Mouse (Mus musculus): ENCODE data around the gene Cep70. TPM values are rescaled to one million over a fixed set of nuclear protein-coding genes. Genes with fewer than 3 reads are reported as not detected.

Gene Cep70
- polyA plus RNA-seq, 1 experiment from 2014 or later = 14.8 TPM

DNA sequence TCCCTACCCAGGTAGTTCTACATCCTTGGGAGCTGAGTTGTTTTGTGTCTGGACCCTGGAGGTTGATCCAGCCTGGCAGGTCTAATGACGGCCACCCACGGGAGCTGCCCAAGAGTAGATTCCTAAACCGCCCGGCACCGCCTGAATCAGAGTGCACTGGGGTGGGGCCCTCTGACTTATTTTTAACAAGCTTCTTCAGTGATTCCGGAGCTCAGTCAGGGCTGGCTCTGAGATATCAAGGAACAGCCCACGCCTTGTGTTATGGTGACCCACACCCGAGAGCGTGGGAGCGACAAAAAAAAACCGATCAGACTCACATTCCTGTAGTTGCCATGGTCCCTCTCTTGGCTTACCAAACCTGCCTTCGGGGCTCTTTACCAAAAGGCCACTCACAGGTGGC is 97.0 kb downstream of the Cep70 start:
- Histone ChIP-seq H3K4me3 (ENCODE audit: low read depth, low read length) (no peak overlapping the region), H3K27me3 (ENCODE audit: insufficient read depth, low read length) (no peaks in the 10 kb centered on the region), H3K36me3 (replicated peaks; ENCODE audit: insufficient read depth, low read length) (no peaks in the 10 kb centered on the region), H3K9me3 (ENCODE audit: low read length) (no peaks in the 10 kb centered on the region), H3K9ac (replicated peaks) (no peak overlapping the region), H3K27ac (ENCODE audit: low read depth) (no peak overlapping the region), H3K4me2 (ENCODE audit: low read depth, low read length) (no peak overlapping the region), H3K4me1 (ENCODE audit: insufficient read depth) (no peaks in the 10 kb centered on the region)
- TF ChIP-seq EP300 (IDR thresholded peaks at IDR 0.05; ENCODE audit: low read depth) = no peak
- no peak for TF ChIP-seq CTCF (IDR thresholded peaks at IDR 0.05; ENCODE audit: low read depth)
- DNase-seq (no peak), ATAC-seq (no peak)
- 83% methylated on average over 12 of the region's 12 CpGs for WGBS (ENCODE audit: insufficient replicate concordance)

DNA sequence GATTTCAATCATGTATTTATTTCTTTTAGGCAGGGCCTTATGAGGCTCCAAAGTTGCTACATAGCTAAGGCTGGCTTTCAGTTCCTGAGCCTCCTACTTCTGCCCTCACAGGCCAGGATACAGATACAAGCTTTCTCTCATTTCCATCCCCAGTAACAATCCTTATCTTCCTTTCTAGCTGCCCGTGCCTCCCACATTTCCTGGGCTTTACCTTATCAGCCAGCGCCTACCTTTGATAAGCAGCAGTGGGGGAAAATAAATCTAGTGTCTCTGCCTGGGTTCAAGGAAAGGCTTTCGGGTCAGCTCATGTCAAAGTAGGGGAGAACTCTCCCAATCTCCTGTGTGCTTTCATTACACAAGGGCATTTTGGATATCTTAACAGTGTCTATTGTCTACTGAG is 98.4 kb downstream of the Cep70 start:
- no peaks in the 10 kb centered on the region for H3K4me1 ChIP-seq (ENCODE audit: insufficient read depth)
- no peak for ATAC-seq
- no peaks in the 10 kb centered on the region for H3K27me3 ChIP-seq (ENCODE audit: insufficient read depth, low read length)
- H3K9ac ChIP-seq (replicated peaks) = no peak overlapping the region
- H3K4me2 ChIP-seq (ENCODE audit: low read depth, low read length) = no peak overlapping the region
- H3K27ac ChIP-seq (ENCODE audit: low read depth) = no peak overlapping the region
- TF ChIP-seq EP300 (IDR thresholded peaks at IDR 0.05; ENCODE audit: low read depth) (no peak), CTCF (IDR thresholded peaks at IDR 0.05; ENCODE audit: low read depth) (no peak)
- 29% methylated on average over 3 of the region's 3 CpGs for WGBS (ENCODE audit: insufficient replicate concordance)
- no peaks in the 10 kb centered on the region for H3K36me3 ChIP-seq (replicated peaks; ENCODE audit: insufficient read depth, low read length)
- H3K9me3 ChIP-seq (ENCODE audit: low read length) = no peaks in the 10 kb centered on the region
- DNase-seq = no peak
- H3K4me3 ChIP-seq (ENCODE audit: low read depth, low read length) = no peak overlapping the region

DNA sequence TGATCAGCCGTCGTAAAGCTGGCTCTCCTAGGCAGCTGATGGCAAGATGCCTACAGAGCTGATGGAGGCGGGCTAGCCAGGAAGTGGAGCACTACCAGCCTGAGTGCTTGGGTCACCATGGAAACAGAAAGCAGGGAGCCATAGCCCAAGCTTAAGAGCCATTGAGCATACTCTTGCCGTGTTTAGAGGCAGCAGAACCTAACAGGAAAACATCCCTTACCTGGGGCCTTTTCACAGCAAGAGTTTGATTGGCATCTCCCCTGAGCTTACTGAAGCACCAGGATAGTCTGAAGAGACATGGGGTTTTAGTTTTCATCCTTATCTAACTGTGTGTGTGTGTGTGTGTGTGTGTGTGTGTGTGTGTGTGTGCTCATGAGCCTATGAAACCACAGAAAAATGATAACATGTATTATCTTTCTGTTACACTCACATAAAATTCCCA is 102.2 kb downstream of the Cep70 start:
- Histone ChIP-seq H3K4me3 (ENCODE audit: low read depth, low read length) (no peak overlapping the region), H3K4me1 (ENCODE audit: insufficient read depth) (no peaks in the 10 kb centered on the region), H3K9ac (replicated peaks) (no peak overlapping the region), H3K4me2 (ENCODE audit: low read depth, low read length) (no peak overlapping the region), H3K27me3 (ENCODE audit: insufficient read depth, low read length) (no peaks in the 10 kb centered on the region), H3K9me3 (ENCODE audit: low read length) (no peaks in the 10 kb centered on the region), H3K36me3 (replicated peaks; ENCODE audit: insufficient read depth, low read length) (no peaks in the 10 kb centered on the region), H3K27ac (ENCODE audit: low read depth) (no peak overlapping the region)
- TF ChIP-seq EP300 (IDR thresholded peaks at IDR 0.05; ENCODE audit: low read depth) (no peak), CTCF (IDR thresholded peaks at IDR 0.05; ENCODE audit: low read depth) (no peak)
- WGBS (ENCODE audit: insufficient replicate concordance) = 35% methylated on average over 4 of the region's 4 CpGs
- DNase-seq (no peak), ATAC-seq (no peak)

Other genes starting within 250 kb of the Cep70 start
- gene Gm1123, start 207.7 kb upstream of the Cep70 start, polyA plus RNA-seq (2015; fragmentation: Nextera tagmentation; extraction: Ambion mirVana) = 0.07 TPM in 1 of 2 replicates, not detected in the other
- gene Pik3cb, start 102.7 kb upstream of the Cep70 start, polyA plus RNA-seq (2015; fragmentation: Nextera tagmentation; extraction: Ambion mirVana) = 2.0 and 2.3 TPM in 2 replicates
- not detected in 2 replicates for gene Faiml, start 6.1 kb upstream of the Cep70 start, polyA plus RNA-seq (2015; fragmentation: Nextera tagmentation; extraction: Ambion mirVana)
- 0.06 and 0.13 TPM in 2 replicates for gene Esyt3, start 115.2 kb downstream of the Cep70 start, polyA plus RNA-seq (2015; fragmentation: Nextera tagmentation; extraction: Ambion mirVana)
- gene Mras, start 194.0 kb downstream of the Cep70 start, polyA plus RNA-seq (2015; fragmentation: Nextera tagmentation; extraction: Ambion mirVana) = 1.0 and 1.5 TPM in 2 replicates
- gene Nme9, start 208.1 kb downstream of the Cep70 start, polyA plus RNA-seq (2015; fragmentation: Nextera tagmentation; extraction: Ambion mirVana) = not detected in 2 replicates

Measured in liver, postnatal 0 days (tissue).